Mouse (Mus musculus): ENCODE results near the gene Rab22a.

- TF ChIP-seq CTCF (IDR thresholded peaks at IDR 0.05; ENCODE audit: low read depth, low read length) (no peak), POLR2AphosphoS5 (IDR thresholded peaks at IDR 0.05; ENCODE audit: insufficient replicate concordance, low read depth, low read length) (no peak), GATA2 (IDR thresholded peaks at IDR 0.05; ENCODE audit: borderline replicate concordance, low read depth, low read length) (no peak), GATA1 (IDR thresholded peaks at IDR 0.05; ENCODE audit: borderline replicate concordance, low read length) (no peak)
Observed at GRCm38 (mm10) chr2:173647197-173647911, 12.2 kb upstream of the Rab22a start.
